Mouse (Mus musculus) cortical plate, adult 2 months (tissue): ENCODE data around the gene Cd207.

Experiments
- CTCF ChIP-seq: fragments of 200-500 bp; IDR thresholded peaks from 2 replicates; pipeline ENCODE4 v1.5.1; 2011; ENCODE audit warnings: mild to moderate bottlenecking, control low read depth, low read length; ENCODE audit not compliant: insufficient read depth; ENCODE audit errors: extremely low read depth
- POLR2A ChIP-seq: fragments of 200-500 bp; IDR thresholded peaks from 2 replicates; pipeline ENCODE4 v1.6.1; 2011; ENCODE audit warnings: mild to moderate bottlenecking, low read length, control low read depth; ENCODE audit not compliant: insufficient read depth; ENCODE audit errors: extremely low read depth

DNA sequence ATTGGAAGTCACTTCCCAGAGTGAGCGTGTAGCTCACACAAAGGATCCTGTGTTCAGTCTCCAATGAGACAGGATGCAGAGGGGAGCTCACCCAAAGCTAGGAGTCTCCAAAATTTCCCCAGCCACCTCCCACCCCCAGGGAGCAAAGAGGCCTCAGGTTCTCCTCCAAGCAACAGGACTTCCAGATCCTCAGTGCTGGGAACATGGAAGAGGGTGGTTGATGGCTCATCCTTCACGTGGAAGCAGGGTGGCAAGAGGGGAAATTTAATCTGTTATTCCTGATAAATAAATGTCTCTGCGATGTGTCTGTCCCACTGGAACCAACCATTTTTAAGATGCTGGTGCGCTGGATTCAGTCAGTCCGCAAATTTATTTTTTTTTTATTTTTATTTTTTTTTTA is 27.0 kb upstream of the Cd207 start:
- TF ChIP-seq CTCF (no peak), POLR2A (no peak)
